Mouse (Mus musculus) liver, embryonic 14.5 days (tissue): ENCODE measurements around the gene Mbd4. TPM values are rescaled to one million over a fixed set of nuclear protein-coding genes. Genes with fewer than 3 reads are reported as not detected.
"Not testable (repeated sequence)": the region's sequence is repeated elsewhere in the genome, so short reads cannot be mapped to it uniquely, and the experiment has no call there.

ENCODE experiments used
- ATAC-seq: fragments of 200-750 bp; cut with Nextera tagmentation; 2 replicates; pipeline ENCODE4 v1.8.0; 2017; ENCODE audit warnings: moderate number of reproducible peaks, mild to moderate bottlenecking, moderate library complexity; ENCODE audit not compliant: insufficient read depth
- DNase-seq, 3 experiments: peaks; one replicate each; pipeline ENCODE4 v3.0.0-alpha.2; 2012 to 2013; ENCODE audit warnings: low read depth in 3 of 3, low spot score in 3 of 3
- H3K27ac ChIP-seq: fragments of 300-500 bp; sonication (generic); 2 replicates; pipeline ENCODE4 v1.5.1; 2014; ENCODE audit warnings: moderate library complexity, mild to moderate bottlenecking, control low read depth, inconsistent platforms
- H3K27me3 ChIP-seq: fragments of 300-500 bp; sonication (generic); 2 replicates; pipeline ENCODE4 v1.6.1; 2014; ENCODE audit warnings: mild to moderate bottlenecking, low read length, moderate library complexity; ENCODE audit not compliant: control insufficient read depth, insufficient read depth
- H3K36me3 ChIP-seq: fragments of 300-500 bp; sonication (generic); replicated peaks from 2 replicates; pipeline ENCODE4 v1.6.1; 2014; ENCODE audit warnings: low read depth; ENCODE audit not compliant: control insufficient read depth, insufficient read depth
- H3K4me1 ChIP-seq, 2 experiments: fragments of 200-500 bp in 1 of 2; fragments of 300-500 bp in 1 of 2; sonication (generic) in 1 of 2; replicated peaks; 2 replicates each; pipeline ENCODE4 v1.6.1; 2012 to 2014; ENCODE audit warnings: antibody characterized with exemption in 1 of 2, inconsistent platforms in 1 of 2, low read length in 1 of 2; ENCODE audit not compliant: control insufficient read depth in 2 of 2, insufficient read depth in 2 of 2
- H3K4me2 ChIP-seq: fragments of 300-500 bp; sonication (generic); 2 replicates; pipeline ENCODE4 v1.6.1; 2014; ENCODE audit warnings: low read depth, mild to moderate bottlenecking, control low read depth, moderate library complexity
- H3K4me3 ChIP-seq, 2 experiments: fragments of 200-500 bp in 1 of 2; fragments of 300-500 bp in 1 of 2; sonication (generic) in 1 of 2; 2 replicates each; pipeline ENCODE4 v1.5.1; 2012 to 2014; ENCODE audit warnings: low read depth in 2 of 2, low read length in 2 of 2, mild to moderate bottlenecking in 2 of 2, control low read depth in 1 of 2, inconsistent platforms in 1 of 2, moderate library complexity in 1 of 2; ENCODE audit not compliant: insufficient read depth in 1 of 2
- H3K9ac ChIP-seq: fragments of 300-500 bp; sonication (generic); replicated peaks from 2 replicates; pipeline ENCODE4 v1.6.1; 2014; ENCODE audit warnings: mild to moderate bottlenecking, control low read depth, moderate library complexity
- H3K9me3 ChIP-seq: fragments of 300-500 bp; sonication (generic); 2 replicates; pipeline ENCODE4 v1.6.1; 2016; ENCODE audit warnings: low read length, mixed read lengths; ENCODE audit not compliant: control insufficient read depth
- CTCF ChIP-seq: IDR thresholded peaks from 2 replicates; pipeline ENCODE4 v1.5.1; 2016; ENCODE audit warnings: antibody characterized with exemption, low read depth, control low read depth
- EP300 ChIP-seq: IDR thresholded peaks from 2 replicates; pipeline ENCODE4 v1.6.1; 2016; ENCODE audit warnings: antibody characterized with exemption, low read depth
- WGBS: fragments of 180-500 bp; shearing (Covaris S2); extraction: QIAGEN DNeasy Blood & Tissue Kit; methylation state at CpG from one replicate; pipeline ENCODE4 v1.1.7; 2014; ENCODE audit not compliant: insufficient replicate concordance; 5-methylcytosine and 5-hydroxymethylcytosine counted together
- polyA plus RNA-seq, 2 experiments: library from polyadenylated mRNA; depleted of rRNA in 1 of 2; stranded (reverse) in 1 of 2; unstranded in 1 of 2; fragments of >200 nt; fragmentation: Nextera tagmentation in 1 of 2; extraction: Ambion mirVana in 1 of 2; gene quantifications; 2 replicates each; pipeline versions ENCODE4 v1.2.1 to v1.2.3; 2012 to 2014

Mbd4 gene
- polyA plus RNA-seq, 2 experiments: 5.8 to 6.4 TPM

- Histone ChIP-seq H3K9me3 (no peaks in the 10 kb centered on the region), H3K27ac (no peak overlapping the region), H3K4me1 (no peaks in the 10 kb centered on the region), H3K9ac (no peak overlapping the region), H3K4me3 (no peak overlapping the region), H3K36me3 (no peaks in the 10 kb centered on the region), H3K27me3 (no peaks in the 10 kb centered on the region), H3K4me2 (no peak overlapping the region)
- WGBS: 38% methylated on average over 6 of the region's 6 CpGs
- ATAC-seq: no peak
- TF ChIP-seq CTCF: no peak
- no peak for TF ChIP-seq EP300
- no peak for DNase-seq
These were observed 26.6 kb upstream of the Mbd4 start for GRCm38 (mm10) chr6:115879736-115880135.

GRCm38 (mm10) chr6:115878694-115879093 is 25.5 kb upstream of the Mbd4 start:
- no peak overlapping the region for H3K4me3 ChIP-seq
- no peaks in the 10 kb centered on the region for H3K4me1 ChIP-seq
- no peak overlapping the region for H3K27ac ChIP-seq
- no peaks in the 10 kb centered on the region for H3K36me3 ChIP-seq
- H3K9me3 ChIP-seq: no peaks in the 10 kb centered on the region
- TF ChIP-seq CTCF (no peak), EP300 (no peak)
- DNase-seq (no peak), ATAC-seq (no peak)
- no peak overlapping the region for H3K4me2 ChIP-seq
- 65% methylated on average over 6 of the region's 6 CpGs for WGBS
- H3K27me3 ChIP-seq: no peaks in the 10 kb centered on the region
- H3K9ac ChIP-seq: no peak overlapping the region

- Histone ChIP-seq H3K9ac (no peak overlapping the region), H3K27me3 (no peaks in the 10 kb centered on the region), H3K9me3 (no peaks in the 10 kb centered on the region), H3K4me1 (no peaks in the 10 kb centered on the region), H3K4me3 (no peak overlapping the region), H3K27ac (no peak overlapping the region), H3K4me2 (no peak overlapping the region), H3K36me3 (no peaks in the 10 kb centered on the region)
- no peak for TF ChIP-seq CTCF
- TF ChIP-seq EP300: no peak
- ATAC-seq (no peak), DNase-seq (no peak)
- 18% methylated on average over 2 of the region's 2 CpGs for WGBS
These were observed 24.1 kb upstream of the Mbd4 start for GRCm38 (mm10) chr6:115877239-115877638.

- H3K36me3 ChIP-seq, H3K27me3 ChIP-seq, H3K4me1 ChIP-seq, DNase-seq, H3K9me3 ChIP-seq, H3K4me2 ChIP-seq, ATAC-seq, H3K4me3 ChIP-seq, H3K27ac ChIP-seq, H3K9ac ChIP-seq: not testable (repeated sequence)
- WGBS: no CpG with 5 or more reads among the region's 3 CpGs
These were observed 18.1 kb upstream of the Mbd4 start for GRCm38 (mm10) chr6:115871318-115871717.

DNA sequence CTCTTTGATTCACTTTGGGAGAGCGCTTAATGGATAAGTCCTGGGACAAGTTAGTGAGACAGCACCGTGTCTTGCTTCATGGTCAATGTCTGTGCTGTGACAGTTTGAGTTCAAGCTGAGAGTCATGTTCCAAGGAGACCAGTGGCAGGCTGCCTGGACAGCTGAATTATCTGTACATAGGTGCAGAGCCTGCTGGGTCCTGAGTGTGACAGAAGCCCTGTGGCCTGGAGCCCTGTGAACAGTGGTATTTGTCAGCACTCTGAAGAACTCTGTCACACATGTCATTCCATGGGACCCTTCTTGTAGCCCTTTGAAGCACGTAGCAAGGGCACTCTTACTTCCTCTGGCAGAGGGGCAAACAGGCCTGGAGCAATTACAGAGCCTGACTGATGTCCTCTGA is 14.0 kb upstream of the Mbd4 start:
- not testable (repeated sequence) for H3K4me3 ChIP-seq, H3K4me2 ChIP-seq, H3K9ac ChIP-seq, H3K27me3 ChIP-seq, H3K9me3 ChIP-seq, ATAC-seq, H3K36me3 ChIP-seq, H3K4me1 ChIP-seq, DNase-seq, H3K27ac ChIP-seq
- no CpG with 5 or more reads among the region's 3 CpGs for WGBS

GRCm38 (mm10) chr6:115865246-115865645 is 12.1 kb upstream of the Mbd4 start:
- 62% methylated on average over 4 of the region's 4 CpGs for WGBS
- H3K9ac ChIP-seq: no peak overlapping the region
- DNase-seq: no peak
- H3K36me3 ChIP-seq: no peaks in the 10 kb centered on the region
- peaks cover 0 to 5% of the 10 kb centered on the region in 2 experiments; a peak in 2 of 4 replicates for H3K4me1 ChIP-seq
- H3K4me3 ChIP-seq: no peak overlapping the region
- no peak for ATAC-seq
- no peak overlapping the region for H3K4me2 ChIP-seq
- H3K9me3 ChIP-seq: no peaks in the 10 kb centered on the region
- TF ChIP-seq CTCF (no peak), EP300 (no peak)
- no peaks in the 10 kb centered on the region for H3K27me3 ChIP-seq
- no peak overlapping the region for H3K27ac ChIP-seq
